Mouse (Mus musculus) cerebellum, adult 2 months (tissue): ENCODE measurements at regions not wholly inside any gene's neighbourhood (a gene's known extent, or its start where the extent isn't known, plus 50 kb on each side); places are given as distances from the start of the nearest gene placed in this dataset.

Source experiments
- CTCF ChIP-seq: fragments of 200-500 bp; IDR thresholded peaks from 2 replicates; pipeline ENCODE4 v1.5.1; 2011; ENCODE audit warnings: low read depth, mild to moderate bottlenecking, control low read depth, low read length, moderate library complexity, borderline replicate concordance; ENCODE audit not compliant: insufficient read depth
- POLR2A ChIP-seq: fragments of 200-500 bp; IDR thresholded peaks from 2 replicates; pipeline ENCODE4 v1.6.1; 2011; ENCODE audit warnings: low read length, control low read depth, borderline replicate concordance; ENCODE audit not compliant: insufficient read depth

- TF ChIP-seq CTCF (no peak), POLR2A (no peak)
Measured at GRCm38 (mm10) chr3:16433033-16433432, 426.8 kb upstream of the Gm5150 start.
